Mouse (Mus musculus) right cerebral cortex, postnatal 4 days (tissue): Measurements from ENCODE around the gene Gm27029.
"Not testable (repeated sequence)": the region's sequence is repeated elsewhere in the genome, so short reads cannot be mapped to it uniquely, and the experiment has no call there.

ENCODE experiments used
- DNase-seq: peaks from one replicate; pipeline ENCODE4 v3.0.0-alpha.2; 2022

Gene Gm27029

GRCm38 (mm10) chr11:101424105-101424851 is at the start of gene Gm27029:
TSS of gene Gm27029 (minus strand) at chr11:101424796.
- no peak for DNase-seq

- DNase-seq = no peak
Measured at GRCm38 (mm10) chr11:101474298-101474697, 49.7 kb upstream of the Gm27029 start.

GRCm38 (mm10) chr11:101473686-101474085 is 49.1 kb upstream of the Gm27029 start:
- not testable (repeated sequence) for DNase-seq

GRCm38 (mm10) chr11:101472336-101472735 is 47.7 kb upstream of the Gm27029 start:
- peak; percentile 59 for DNase-seq

GRCm38 (mm10) chr11:101471926-101472325 is 47.3 kb upstream of the Gm27029 start:
- DNase-seq = no peak

GRCm38 (mm10) chr11:101470206-101470605 is 45.6 kb upstream of the Gm27029 start:
- DNase-seq = no peak

- no peak for DNase-seq
Measured at GRCm38 (mm10) chr11:101469155-101469554, 44.6 kb upstream of the Gm27029 start.

GRCm38 (mm10) chr11:101468731-101469130 is 44.1 kb upstream of the Gm27029 start:
- no peak for DNase-seq

- DNase-seq = no peak
Measured at GRCm38 (mm10) chr11:101468263-101468688, 43.7 kb upstream of the Gm27029 start.

GRCm38 (mm10) chr11:101467477-101468262 is 43.1 kb upstream of the Gm27029 start:
- DNase-seq = peak; percentile 67

- not testable (repeated sequence) for DNase-seq
Measured at GRCm38 (mm10) chr11:101466552-101466950, 42.0 kb upstream of the Gm27029 start.

GRCm38 (mm10) chr11:101465869-101466551 is 41.4 kb upstream of the Gm27029 start, which contains the start of gene Vat1:
TSS of gene Vat1 (minus strand) at chr11:101466230.
- DNase-seq = peak; percentile 69

- DNase-seq = peak; percentile 74
Measured at GRCm38 (mm10) chr11:101465101-101465868, 40.7 kb upstream of the Gm27029 start.

- no peak for DNase-seq
Measured at GRCm38 (mm10) chr11:101464211-101465100, 39.9 kb upstream of the Gm27029 start, which contains the start of gene Rnd2. TSS of gene Rnd2 (plus strand) at chr11:101464999.

GRCm38 (mm10) chr11:101462583-101463440 is 38.2 kb upstream of the Gm27029 start:
- DNase-seq = no peak

GRCm38 (mm10) chr11:101462141-101462540 is 37.5 kb upstream of the Gm27029 start:
- no peak for DNase-seq

- DNase-seq = no peak
Measured at GRCm38 (mm10) chr11:101460321-101460720, 35.7 kb upstream of the Gm27029 start.

- no peak for DNase-seq
Measured at GRCm38 (mm10) chr11:101459716-101460115, 35.1 kb upstream of the Gm27029 start.

GRCm38 (mm10) chr11:101458217-101458616 is 33.6 kb upstream of the Gm27029 start:
- no peak for DNase-seq

- no peak for DNase-seq
Measured at GRCm38 (mm10) chr11:101457631-101458030, 33.0 kb upstream of the Gm27029 start.
